Mouse (Mus musculus) neural tube, embryonic 15.5 days (tissue): Measurements from ENCODE around the gene Hoxa6. TPM values are rescaled to one million over a fixed set of nuclear protein-coding genes. Genes with fewer than 3 reads are reported as not detected.

Experiments used
- ATAC-seq: fragments of 200-750 bp; cut with Nextera tagmentation; 2 replicates; pipeline ENCODE4 v1.8.0; 2017; ENCODE audit warnings: mild to moderate bottlenecking, moderate TSS enrichment, moderate library complexity; ENCODE audit not compliant: low FRiP score
- H3K27ac ChIP-seq: fragments of 300-500 bp; sonication (generic); replicated peaks from 2 replicates; pipeline ENCODE4 v1.5.1; 2015; ENCODE audit warnings: mild to moderate bottlenecking, inconsistent platforms
- H3K27me3 ChIP-seq: fragments of 300-500 bp; sonication (generic); replicated peaks from 2 replicates; pipeline ENCODE4 v1.6.1; 2015; ENCODE audit warnings: inconsistent platforms
- H3K36me3 ChIP-seq: fragments of 300-500 bp; sonication (generic); 2 replicates; pipeline ENCODE4 v1.6.1; 2015; ENCODE audit warnings: inconsistent platforms
- H3K4me1 ChIP-seq: fragments of 300-500 bp; sonication (generic); 2 replicates; pipeline ENCODE4 v1.6.1; 2015; ENCODE audit warnings: inconsistent platforms
- H3K4me2 ChIP-seq: fragments of 300-500 bp; sonication (generic); 2 replicates; pipeline ENCODE4 v1.6.1; 2015; ENCODE audit warnings: inconsistent platforms, mild to moderate bottlenecking, moderate library complexity
- H3K4me3 ChIP-seq: fragments of 300-500 bp; sonication (generic); replicated peaks from 2 replicates; pipeline ENCODE4 v1.5.1; 2015; ENCODE audit warnings: mild to moderate bottlenecking, inconsistent platforms
- H3K9ac ChIP-seq: fragments of 300-500 bp; sonication (generic); replicated peaks from 2 replicates; pipeline ENCODE4 v1.6.1; 2015; ENCODE audit warnings: mild to moderate bottlenecking, inconsistent platforms
- H3K9me3 ChIP-seq: fragments of 300-500 bp; sonication (generic); replicated peaks from 2 replicates; pipeline ENCODE4 v1.6.1; 2016; ENCODE audit warnings: inconsistent platforms
- WGBS: fragments of 180-500 bp; shearing (Covaris S2); methylation state at CpG from one replicate; pipeline ENCODE4 v1.1.7; 2015; ENCODE audit warnings: mixed read lengths; 5-methylcytosine and 5-hydroxymethylcytosine counted together
- polyA plus RNA-seq: library from polyadenylated mRNA; unstranded; fragments of >200 nt; fragmentation: Nextera tagmentation; extraction: Ambion mirVana; gene quantifications from 2 replicates; pipeline ENCODE4 v1.2.1, GENCODE M21; 2015

Hoxa6 gene
- polyA plus RNA-seq, 1 experiment from 2014 or later: 15.0 TPM

- ATAC-seq: no peak
- H3K4me3 ChIP-seq: peak overlapping the region; percentile 12
- peaks cover 84% of the 10 kb centered on the region for H3K27me3 ChIP-seq
- no peaks in the 10 kb centered on the region for H3K9me3 ChIP-seq
- no peak overlapping the region; the same call in 1 of the 2 replicates for H3K9ac ChIP-seq
- 0 out of 2 replicates have a peak, but pooled peaks cover 7% of the 10 kb centered on the region for H3K4me1 ChIP-seq
- peak overlapping the region; percentile 42 for H3K27ac ChIP-seq
- WGBS: 4% methylated on average over 23 of the region's 23 CpGs
- H3K4me2 ChIP-seq: peak overlapping the region; percentile 43
- no peaks in the 10 kb centered on the region for H3K36me3 ChIP-seq
Observed at GRCm38 (mm10) chr6:52247766-52248637, 39.5 kb upstream of the Hoxa6 start.

- Histone ChIP-seq H3K36me3 (no peaks in the 10 kb centered on the region), H3K4me1 (0 out of 2 replicates have a peak, but pooled peaks cover 4% of the 10 kb centered on the region), H3K4me2 (peak overlapping the region; percentile 50), H3K4me3 (peak overlapping the region; percentile 40), H3K27ac (peak overlapping the region; percentile 76), H3K27me3 (peaks cover 82% of the 10 kb centered on the region), H3K9ac (no peak overlapping the region), H3K9me3 (no peaks in the 10 kb centered on the region)
- ATAC-seq: no peak
- WGBS: 15% methylated on average over 3 of the region's 3 CpGs
Observed at GRCm38 (mm10) chr6:52246916-52247315, 38.4 kb upstream of the Hoxa6 start.

GRCm38 (mm10) chr6:52246403-52246803 lies 37.9 kb upstream of the Hoxa6 start:
- Histone ChIP-seq H3K4me1 (0 out of 2 replicates have a peak, but pooled peaks cover 4% of the 10 kb centered on the region), H3K9ac (peak overlapping the region; percentile 38), H3K36me3 (no peaks in the 10 kb centered on the region), H3K4me2 (peak overlapping the region; percentile 50), H3K27me3 (peaks cover 80% of the 10 kb centered on the region), H3K9me3 (no peaks in the 10 kb centered on the region), H3K27ac (peak overlapping the region; percentile 76), H3K4me3 (peak overlapping the region; percentile 40)
- no peak for ATAC-seq
- under 1% methylated on average over 26 of the region's 26 CpGs for WGBS

- Histone ChIP-seq H3K4me2 (peak within 1 kb of the TSS; percentile 50), H3K9me3 (no peaks in the 10 kb centered on the region), H3K9ac (peak within 1 kb of the TSS; percentile 46), H3K4me3 (peak within 1 kb of the TSS; percentile 40), H3K36me3 (no peaks in the 10 kb centered on the region), H3K27me3 (peaks cover 80% of the 10 kb centered on the region), H3K4me1 (0 out of 2 replicates have a peak, but pooled peaks cover 11% of the 10 kb centered on the region), H3K27ac (peak within 1 kb of the TSS; percentile 76)
- 1% methylated on average over 20 of the region's 20 CpGs for whole genome bisulfite sequencing
- no peak for ATAC-seq
Observed at GRCm38 (mm10) chr6:52245757-52246142, 37.2 kb upstream of the Hoxa6 start, which contains the start of gene Hoxa11. Gene Hoxa11, minus strand, starts transcription at chr6:52245810.

- no peak for ATAC-seq
- Histone ChIP-seq H3K4me2 (peak overlapping the region; percentile 50), H3K9ac (peak overlapping the region; percentile 46), H3K4me1 (0 out of 2 replicates have a peak, but pooled peaks cover 13% of the 10 kb centered on the region), H3K4me3 (peak overlapping the region; percentile 40), H3K9me3 (no peaks in the 10 kb centered on the region), H3K27ac (peak overlapping the region; percentile 76), H3K27me3 (peaks cover 76% of the 10 kb centered on the region), H3K36me3 (no peaks in the 10 kb centered on the region)
- WGBS: 1% methylated on average over 71 of the region's 71 CpGs
Observed at GRCm38 (mm10) chr6:52245040-52245756, 36.7 kb upstream of the Hoxa6 start.

GRCm38 (mm10) chr6:52244471-52245039 lies 36.0 kb upstream of the Hoxa6 start:
- ATAC-seq: no peak
- peak overlapping the region; percentile 50 for H3K4me2 ChIP-seq

GRCm38 (mm10) chr6:52243681-52244121 lies 35.2 kb upstream of the Hoxa6 start:
- H3K36me3 ChIP-seq: no peaks in the 10 kb centered on the region
- peaks cover 61% of the 10 kb centered on the region for H3K27me3 ChIP-seq
- peak overlapping the region; percentile 50 for H3K4me2 ChIP-seq
- H3K9ac ChIP-seq: no peak overlapping the region
- no peak overlapping the region; the same call in 1 of the 2 replicates for H3K27ac ChIP-seq
- ATAC-seq: no peak
- 0 out of 2 replicates have a peak, but pooled peaks cover 13% of the 10 kb centered on the region for H3K4me1 ChIP-seq
- WGBS: 9% methylated on average over 12 of the region's 12 CpGs
- peak overlapping the region; percentile 40 for H3K4me3 ChIP-seq
- no peaks in the 10 kb centered on the region for H3K9me3 ChIP-seq

More at GRCm38 (mm10) chr6:52244471-52245039, 36.0 kb upstream of the Hoxa6 start:
- 2% methylated on average over 23 of the region's 23 CpGs for WGBS
- no peaks in the 10 kb centered on the region for H3K36me3 ChIP-seq
- H3K27me3 ChIP-seq: peaks cover 70% of the 10 kb centered on the region
- H3K4me1 ChIP-seq: 0 out of 2 replicates have a peak, but pooled peaks cover 13% of the 10 kb centered on the region
- H3K9ac ChIP-seq: peak overlapping the region; percentile 46
- H3K9me3 ChIP-seq: no peaks in the 10 kb centered on the region
- H3K27ac ChIP-seq: peak overlapping the region; percentile 76
- peak overlapping the region; percentile 40 for H3K4me3 ChIP-seq

GRCm38 (mm10) chr6:52242801-52243332 lies 34.3 kb upstream of the Hoxa6 start:
- peak overlapping the region; percentile 40; the same call in 1 of the 2 replicates for H3K4me3 ChIP-seq
- no peak overlapping the region for H3K9ac ChIP-seq
- no peak overlapping the region for H3K27ac ChIP-seq
- H3K4me2 ChIP-seq: peak overlapping the region; percentile 50
- ATAC-seq: no peak
- WGBS: 11% methylated on average over 4 of the region's 4 CpGs
- no peaks in the 10 kb centered on the region for H3K36me3 ChIP-seq
- H3K9me3 ChIP-seq: no peaks in the 10 kb centered on the region
- H3K4me1 ChIP-seq: 0 out of 2 replicates have a peak, but pooled peaks cover 13% of the 10 kb centered on the region
- H3K27me3 ChIP-seq: peaks cover 56% of the 10 kb centered on the region

GRCm38 (mm10) chr6:52241001-52241621 lies 32.6 kb upstream of the Hoxa6 start:
- Histone ChIP-seq H3K9ac (no peak overlapping the region), H3K27me3 (peaks cover 59% of the 10 kb centered on the region), H3K27ac (peak overlapping the region; percentile 91), H3K9me3 (no peaks in the 10 kb centered on the region), H3K36me3 (no peaks in the 10 kb centered on the region), H3K4me3 (peak overlapping the region; percentile 57; the same call in 1 of the 2 replicates), H3K4me1 (peaks cover 23% of the 10 kb centered on the region), H3K4me2 (peak overlapping the region; percentile 57)
- ATAC-seq: peak; percentile 14; the same call in 1 of the 2 replicates
- 11% methylated on average over 9 of the region's 9 CpGs for WGBS

GRCm38 (mm10) chr6:52240389-52241000 lies 32.0 kb upstream of the Hoxa6 start, which contains the start of gene Hoxa10:
Gene Hoxa10, minus strand, starts transcription at chr6:52240854.
- H3K9ac ChIP-seq: peak within 1 kb of the TSS; percentile 65
- H3K4me2 ChIP-seq: peak within 1 kb of the TSS; percentile 57
- no peaks in the 10 kb centered on the region for H3K9me3 ChIP-seq
- peak within 1 kb of the TSS; percentile 91 for H3K27ac ChIP-seq
- ATAC-seq: peak; percentile 62
- no peaks in the 10 kb centered on the region for H3K36me3 ChIP-seq
- WGBS: 1% methylated on average over 34 of the region's 35 CpGs
- peak within 1 kb of the TSS; percentile 57 for H3K4me3 ChIP-seq
- peaks cover 53% of the 10 kb centered on the region for H3K27me3 ChIP-seq
- peaks cover 25% of the 10 kb centered on the region for H3K4me1 ChIP-seq
